Comparison of ENCODE assay signal across 30 mouse cellular contexts in genomic region chr17:71749616-71750168, GRCm38 (mm10). TPM values are rescaled to one million over a fixed set of nuclear protein-coding genes. Genes with fewer than 3 reads are reported as not detected.
A peak's percentile ranks its signal among the peaks of the same experiment; 100 is the strongest.
DNase-seq lines count a peak whose midpoint lies in the region; ATAC-seq lines count a peak whose summit lies in the region.
"Had no signal": no experiment of that assay in that cellular context is flagged by ENCODE, and none has a peak within 500 bp of the region (broad histone marks: within the 10 kb centered on the region; RNA-seq: fewer than 3 reads in every experiment).

No protein-coding gene starts in this region.

- ATAC-seq in liver, embryonic 15.5 days (ENCODE audit: insufficient read depth), result 0 out of 2 replicates have a peak, but pooled peaks have one; percentile 28
- ATAC-seq: inflammation-experienced regulatory T-cells, adult 6 months; midbrain, embryonic 16.5 days had no signal

- no peaks in the 10 kb centered on the region for H3K36me3 ChIP-seq in liver, embryonic 15.5 days (replicated peaks)
- H3K36me3 ChIP-seq: forebrain, embryonic 12.5 days; hindbrain, embryonic 13.5 days; kidney, embryonic 15.5 days; stomach, embryonic 15.5 days had no signal

- H3K27ac ChIP-seq in liver, embryonic 15.5 days (replicated peaks), result no peak overlapping the region
- H3K27ac ChIP-seq: forebrain, embryonic 12.5 days; hindbrain, embryonic 13.5 days; kidney, embryonic 15.5 days; left cerebral cortex, adult 2 months; stomach, embryonic 15.5 days had no signal

- no peaks in the 10 kb centered on the region for H3K27me3 ChIP-seq in liver, embryonic 15.5 days
- H3K27me3 ChIP-seq: forebrain, embryonic 12.5 days; hindbrain, embryonic 13.5 days; kidney, embryonic 15.5 days; stomach, embryonic 15.5 days had no signal

- no peaks in the 10 kb centered on the region for H3K4me1 ChIP-seq in liver, embryonic 15.5 days (replicated peaks)
- H3K4me1 ChIP-seq: stomach, embryonic 15.5 days had no signal

- no peak overlapping the region for H3K4me3 ChIP-seq in liver, embryonic 15.5 days (replicated peaks)
- H3K4me3 ChIP-seq: erythroblast, embryonic 14.5 days; forebrain, embryonic 12.5 days; hindbrain, embryonic 13.5 days; kidney, embryonic 15.5 days; left cerebral cortex, adult 2 months; stomach, embryonic 15.5 days had no signal

- intact Hi-C loops in left cerebral cortex, postnatal 4 days (cut with DNase I), result no loop called here
- intact Hi-C loops in left cerebral cortex, postnatal 25 days (cut with DNase I), result no loop called here

- no peak overlapping the region for H3K9ac ChIP-seq in liver, embryonic 15.5 days
- H3K9ac ChIP-seq: forebrain, embryonic 12.5 days; hindbrain, embryonic 13.5 days; kidney, embryonic 15.5 days; lung, embryonic 14.5 days; stomach, embryonic 15.5 days had no signal

- DNase-seq in cerebellum, postnatal 25 days, result peak; percentile 46 to 75
- no peak for DNase-seq in cerebellum, postnatal 4 days (ENCODE audit: low spot score in 2 of 2)
- DNase-seq in left cerebral cortex, postnatal 4 days, result peak; percentile 50
- no peak for DNase-seq in left cerebral cortex, postnatal 25 days (ENCODE audit: low spot score in 2 of 2)
- peak; percentile 27 to 43 for DNase-seq in cerebellum, postnatal 36 days
- DNase-seq: adrenal gland, adult 2 months; adrenal gland, postnatal 36 days; B cell, adult 2 months; gastrocnemius, postnatal 10 days; heart, postnatal 14 days; kidney, adult 11 months; kidney, postnatal 25 days; lung, embryonic 14.5 days; lung, postnatal 14 days; right cerebral cortex, postnatal 25 days had no signal

- H3K9me3 ChIP-seq in liver, embryonic 15.5 days (replicated peaks), result no peaks in the 10 kb centered on the region
- H3K9me3 ChIP-seq: forebrain, embryonic 12.5 days; hindbrain, embryonic 13.5 days; kidney, embryonic 15.5 days; stomach, embryonic 15.5 days had no signal

- 53% methylated on average over 9 of the region's 9 CpGs for WGBS in liver, embryonic 15.5 days (ENCODE audit: insufficient replicate concordance)

- H3K4me2 ChIP-seq in liver, embryonic 15.5 days, result no peak overlapping the region
- H3K4me2 ChIP-seq: forebrain, embryonic 12.5 days; hindbrain, embryonic 13.5 days; kidney, embryonic 15.5 days; lung, embryonic 14.5 days; stomach, embryonic 15.5 days had no signal

RNA-seq across cellular contexts. Expression of gene Pcare, which starts 3.0 kb away (rescaled TPM):
- under 1 TPM; 0.08 to 0.12 TPM for total RNA-seq in left cerebral cortex, postnatal 4 days (2021)
- under 1 TPM; 0.27 to 0.28 TPM for total RNA-seq in left cerebral cortex, postnatal 25 days (2021)
- polyA plus RNA-seq in liver, embryonic 15.5 days (2015; fragmentation: Nextera tagmentation; extraction: Ambion mirVana), result 0.05 TPM in 1 of 2 replicates, not detected in the other
- total RNA-seq: adrenal gland, adult 2 months; adrenal gland, postnatal 36 days; neutrophil, adult 5-6 weeks had no signal
- polyA plus RNA-seq: adrenal gland, adult 2 months; brain, embryonic 14.5 days; embryonic facial prominence, embryonic 14.5 days; erythroblast, embryonic 14.5 days; forebrain, embryonic 12.5 days; gonadal fat pad, adult 2 months; heart, embryonic 14.5 days; hindbrain, embryonic 13.5 days; inflammation-experienced regulatory T-cells, adult 6 months; kidney, embryonic 15.5 days; lung, embryonic 14.5 days; midbrain, embryonic 16.5 days; neural tube, embryonic 11.5 days; stomach, embryonic 15.5 days had no signal

RNA-seq across cellular contexts. Expression of gene Clip4, which starts 18.6 kb away (rescaled TPM):
- total RNA-seq in left cerebral cortex, postnatal 4 days (2021), result 10 to 100 TPM; 33.2 to 36.7 TPM
- 10 to 100 TPM; 62.8 to 76.7 TPM for total RNA-seq in left cerebral cortex, postnatal 25 days (2021)
- 0.36 and 0.46 TPM in 2 replicates for polyA plus RNA-seq in liver, embryonic 15.5 days (2015; fragmentation: Nextera tagmentation; extraction: Ambion mirVana)
- total RNA-seq: neutrophil, adult 5-6 weeks had no signal
- polyA plus RNA-seq: erythroblast, embryonic 14.5 days had no signal

Comparison
In these comparisons a context has a peak if more than half of its experiments do, and no peak if none do; other contexts are left out.
1. DNase-seq: peak in cerebellum, postnatal 25 days (2 of 2), left cerebral cortex, postnatal 4 days (single experiment) and cerebellum, postnatal 36 days (2 of 2); none in cerebellum, postnatal 4 days (0 of 2) and left cerebral cortex, postnatal 25 days (0 of 2).